In the genomic region with DNA sequence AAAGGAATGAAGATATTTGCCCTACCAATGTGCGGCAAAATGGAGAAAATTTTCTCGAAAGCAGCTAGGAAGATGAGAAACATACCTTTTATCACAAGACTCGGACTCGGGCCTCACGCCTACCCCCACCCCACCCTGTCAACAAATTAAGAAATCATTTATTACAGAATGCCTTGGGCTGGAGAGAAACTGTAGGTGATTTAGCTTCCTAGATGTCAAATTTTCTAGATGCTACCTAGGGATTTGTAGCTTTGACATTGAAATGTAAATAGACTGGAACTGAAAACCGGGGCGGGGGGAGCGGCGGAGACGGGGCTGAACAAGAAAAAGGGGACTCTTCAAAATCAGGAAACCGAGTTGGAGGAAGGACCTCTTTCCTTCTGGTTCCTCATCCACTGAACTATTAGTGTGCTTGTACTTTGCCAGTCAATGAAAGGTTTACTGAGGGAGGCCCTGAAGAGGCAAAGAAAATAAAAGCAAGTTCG, we compare ENCODE assay signal across 8 mouse cellular contexts. TPM values are rescaled to one million over a fixed set of nuclear protein-coding genes. Genes with fewer than 3 reads are reported as not detected.
DNase-seq lines count a peak whose midpoint lies in the region; ATAC-seq lines count a peak whose summit lies in the region.

No protein-coding gene starts in this region.

- H3K27ac ChIP-seq in embryonic facial prominence, embryonic 10.5 days (replicated peaks) = peak overlapping the region; percentile 65
- H3K27ac ChIP-seq in hindbrain, embryonic 15.5 days (replicated peaks) = peak overlapping the region; percentile 71

- no peaks in the 10 kb centered on the region for H3K9me3 ChIP-seq in embryonic facial prominence, embryonic 10.5 days
- H3K9me3 ChIP-seq in hindbrain, embryonic 15.5 days = no peaks in the 10 kb centered on the region

- H3K4me3 ChIP-seq in embryonic facial prominence, embryonic 10.5 days = peak overlapping the region; percentile 56
- H3K4me3 ChIP-seq in hindbrain, embryonic 15.5 days = peak overlapping the region; percentile 48

- peaks cover 8% of the 10 kb centered on the region; the same call in 1 of the 2 replicates for H3K27me3 ChIP-seq in embryonic facial prominence, embryonic 10.5 days (replicated peaks; ENCODE audit: low read depth, poor library complexity, severe bottlenecking)
- H3K27me3 ChIP-seq in hindbrain, embryonic 15.5 days = no peaks in the 10 kb centered on the region

- peak overlapping the region; percentile 57 for H3K4me2 ChIP-seq in hindbrain, embryonic 15.5 days

- ATAC-seq in CD4-positive, CD25-positive, alpha-beta regulatory T cell, adult 4 months = peak; percentile 46
- peak; percentile 78 for ATAC-seq in hindbrain, embryonic 15.5 days (ENCODE audit: low FRiP score, low read depth)

- intact Hi-C loops in gastrocnemius, postnatal 14 days (cut with DNase I; ENCODE audit: low total_unique reads) = no loop called here

- no peaks in the 10 kb centered on the region for H3K36me3 ChIP-seq in embryonic facial prominence, embryonic 10.5 days (replicated peaks)
- H3K36me3 ChIP-seq in hindbrain, embryonic 15.5 days = no peaks in the 10 kb centered on the region

- peak; percentile 6 for DNase-seq in gastrocnemius, postnatal 14 days
- DNase-seq in gastrocnemius, adult 8-10 months (ENCODE audit: low spot score in 2 of 2) = no peak
- peak; percentile 12 for DNase-seq in embryonic facial prominence, embryonic 10.5 days (ENCODE audit: low spot score)
- peak; percentile 9 for DNase-seq in lung, postnatal 10 days
- peak; percentile 40 for DNase-seq in testis, postnatal 10 days (ENCODE audit: low spot score)
- DNase-seq in right cerebral cortex, postnatal 14 days = no peak

- 27% methylated on average over 12 of the region's 12 CpGs for WGBS in embryonic facial prominence, embryonic 10.5 days
- WGBS in hindbrain, embryonic 15.5 days = 30% methylated on average over 12 of the region's 12 CpGs

- 0 out of 2 replicates have a peak overlapping the region, but pooled peaks have one; percentile 42 for H3K9ac ChIP-seq in hindbrain, embryonic 15.5 days

- H3K4me1 ChIP-seq in embryonic facial prominence, embryonic 10.5 days = no peaks in the 10 kb centered on the region
- peaks cover 4% of the 10 kb centered on the region; the same call in 1 of the 2 replicates for H3K4me1 ChIP-seq in hindbrain, embryonic 15.5 days (replicated peaks)

RNA-seq across cellular contexts. Expression of gene Zc4h2, which starts 0.3 kb away (rescaled TPM):
- total RNA-seq in gastrocnemius, postnatal 14 days (2021) = 1 to 10 TPM; 1.5 to 1.6 TPM
- total RNA-seq in gastrocnemius, adult 8-10 months (2022) = 1 to 10 TPM in 2 of 4 experiments, under 1 TPM in 2; 0.46 to 1.3 (median 1.0) TPM
- 1 to 10 TPM; 3.8 to 7.4 TPM for polyA plus RNA-seq in CD4-positive, CD25-positive, alpha-beta regulatory T cell, adult 4 months (2017; shearing (Covaris generic))
- 31.7 and 34.8 TPM in 2 replicates for polyA plus RNA-seq in embryonic facial prominence, embryonic 10.5 days (2016; fragmentation: Nextera tagmentation; extraction: Ambion mirVana)
- 60.3 and 65.4 TPM in 2 replicates for polyA plus RNA-seq in hindbrain, embryonic 15.5 days (2015; fragmentation: Nextera tagmentation; extraction: Ambion mirVana)

RNA-seq across cellular contexts. Expression of gene Zc3h12b, which starts 52.8 kb away (rescaled TPM):
- 1 to 10 TPM in 1 of 2 experiments, under 1 TPM in 1; 0.91 to 1.1 TPM for total RNA-seq in gastrocnemius, postnatal 14 days (2021)
- total RNA-seq in gastrocnemius, adult 8-10 months (2022) = under 1 TPM; 0.10 to 0.75 (median 0.43) TPM
- polyA plus RNA-seq in CD4-positive, CD25-positive, alpha-beta regulatory T cell, adult 4 months (2017; shearing (Covaris generic)) = 1 to 10 TPM; 1.2 to 2.0 TPM
- polyA plus RNA-seq in embryonic facial prominence, embryonic 10.5 days (2016; fragmentation: Nextera tagmentation; extraction: Ambion mirVana) = 3.0 and 3.7 TPM in 2 replicates
- 3.0 and 3.2 TPM in 2 replicates for polyA plus RNA-seq in hindbrain, embryonic 15.5 days (2015; fragmentation: Nextera tagmentation; extraction: Ambion mirVana)

Comparison
In these comparisons a context has a peak if more than half of its experiments do, and no peak if none do; other contexts are left out.
1. DNase-seq: peak in gastrocnemius, postnatal 14 days (single experiment), embryonic facial prominence, embryonic 10.5 days (single experiment), lung, postnatal 10 days (single experiment) and testis, postnatal 10 days (single experiment); none in gastrocnemius, adult 8-10 months (0 of 2) and right cerebral cortex, postnatal 14 days (single experiment).